Mouse (Mus musculus) intestine, postnatal 0 days (tissue): ENCODE data around the gene Dab1. TPM values are rescaled to one million over a fixed set of nuclear protein-coding genes. Genes with fewer than 3 reads are reported as not detected.

ENCODE experiments used
- ATAC-seq: fragments of 200-750 bp; cut with Nextera tagmentation; 2 replicates; pipeline ENCODE4 v1.8.0; 2017; ENCODE audit warnings: mild to moderate bottlenecking, moderate TSS enrichment, moderate library complexity
- H3K27ac ChIP-seq: fragments of 300-500 bp; sonication (generic); 2 replicates; pipeline ENCODE4 v1.5.1; 2014; ENCODE audit warnings: mild to moderate bottlenecking, low read depth, low read length, moderate library complexity
- H3K27me3 ChIP-seq: fragments of 300-500 bp; sonication (generic); replicated peaks from 2 replicates; pipeline ENCODE4 v1.6.1; 2014; ENCODE audit warnings: low read length, mixed read lengths; ENCODE audit not compliant: control insufficient read depth, insufficient read depth
- H3K36me3 ChIP-seq: fragments of 300-500 bp; sonication (generic); 2 replicates; pipeline ENCODE4 v1.6.1; 2014; ENCODE audit warnings: mild to moderate bottlenecking, moderate library complexity; ENCODE audit not compliant: control insufficient read depth, insufficient read depth
- H3K4me1 ChIP-seq: fragments of 300-500 bp; sonication (generic); replicated peaks from 2 replicates; pipeline ENCODE4 v1.6.1; 2014; ENCODE audit warnings: antibody characterized with exemption, low read length, mixed read lengths; ENCODE audit not compliant: control insufficient read depth, insufficient read depth
- H3K4me2 ChIP-seq: fragments of 300-500 bp; sonication (generic); replicated peaks from 2 replicates; pipeline ENCODE4 v1.6.1; 2014; ENCODE audit warnings: low read depth, mild to moderate bottlenecking, moderate library complexity
- H3K4me3 ChIP-seq: fragments of 300-500 bp; sonication (generic); 2 replicates; pipeline ENCODE4 v1.5.1; 2014; ENCODE audit warnings: low read depth, low read length
- H3K9ac ChIP-seq: fragments of 300-500 bp; sonication (generic); 2 replicates; pipeline ENCODE4 v1.6.1; 2014; ENCODE audit warnings: mild to moderate bottlenecking, low read depth, low read length
- H3K9me3 ChIP-seq: fragments of 300-500 bp; sonication (generic); 2 replicates; pipeline ENCODE4 v1.6.1; 2016; ENCODE audit warnings: mixed run types; ENCODE audit not compliant: control insufficient read depth
- CTCF ChIP-seq: sonication (generic); IDR thresholded peaks from 2 replicates; pipeline ENCODE4 v1.5.1; 2016; ENCODE audit warnings: low read depth, mild to moderate bottlenecking, control low read depth, antibody characterized with exemption, moderate library complexity
- WGBS: fragments of 180-500 bp; shearing (Covaris S2); extraction: QIAGEN DNeasy Blood & Tissue Kit; methylation state at CpG from one replicate; pipeline ENCODE4 v1.1.7; 2014; 5-methylcytosine and 5-hydroxymethylcytosine counted together
- polyA plus RNA-seq: library from polyadenylated mRNA; unstranded; fragments of >200 nt; fragmentation: Nextera tagmentation; extraction: Ambion mirVana; gene quantifications from 2 replicates; pipeline ENCODE4 v1.2.1, GENCODE M21; 2015

Dab1 gene
- polyA plus RNA-seq, 1 experiment from 2014 or later = 61.3 TPM

GRCm38 (mm10) chr4:104062356-104062755 is 443.2 kb downstream of the Dab1 start:
- Histone ChIP-seq H3K4me1 (no peaks in the 10 kb centered on the region), H3K4me3 (no peak overlapping the region), H3K4me2 (no peak overlapping the region), H3K27me3 (no peaks in the 10 kb centered on the region), H3K27ac (no peak overlapping the region), H3K36me3 (no peaks in the 10 kb centered on the region), H3K9ac (no peak overlapping the region), H3K9me3 (no peaks in the 10 kb centered on the region)
- ATAC-seq = no peak
- no peak for TF ChIP-seq CTCF
- WGBS = 96% methylated on average over 4 of the region's 4 CpGs

GRCm38 (mm10) chr4:104066901-104067300 is 447.7 kb downstream of the Dab1 start:
- Histone ChIP-seq H3K36me3 (no peaks in the 10 kb centered on the region), H3K27me3 (no peaks in the 10 kb centered on the region), H3K9ac (no peak overlapping the region), H3K27ac (no peak overlapping the region), H3K4me1 (no peaks in the 10 kb centered on the region), H3K9me3 (no peaks in the 10 kb centered on the region), H3K4me2 (no peak overlapping the region), H3K4me3 (no peak overlapping the region)
- no peak for ATAC-seq
- no peak for TF ChIP-seq CTCF
- WGBS = 87% methylated on average over 5 of the region's 5 CpGs

GRCm38 (mm10) chr4:104067748-104068147 is 448.6 kb downstream of the Dab1 start:
- H3K4me3 ChIP-seq = no peak overlapping the region
- H3K4me1 ChIP-seq = no peaks in the 10 kb centered on the region
- no peak overlapping the region for H3K27ac ChIP-seq
- H3K4me2 ChIP-seq = no peak overlapping the region
- no peaks in the 10 kb centered on the region for H3K9me3 ChIP-seq
- no peak for ATAC-seq
- H3K36me3 ChIP-seq = no peaks in the 10 kb centered on the region
- WGBS = 54% methylated on average over 3 of the region's 3 CpGs
- TF ChIP-seq CTCF = no peak
- H3K27me3 ChIP-seq = no peaks in the 10 kb centered on the region
- no peak overlapping the region for H3K9ac ChIP-seq

GRCm38 (mm10) chr4:104071296-104071695 is 452.1 kb downstream of the Dab1 start:
- H3K4me1 ChIP-seq = no peaks in the 10 kb centered on the region
- no peak overlapping the region for H3K27ac ChIP-seq
- no peaks in the 10 kb centered on the region for H3K27me3 ChIP-seq
- H3K9ac ChIP-seq = no peak overlapping the region
- no peaks in the 10 kb centered on the region for H3K9me3 ChIP-seq
- no peak for ATAC-seq
- H3K4me3 ChIP-seq = no peak overlapping the region
- H3K4me2 ChIP-seq = no peak overlapping the region
- WGBS = 59% methylated on average over 10 of the region's 10 CpGs
- H3K36me3 ChIP-seq = no peaks in the 10 kb centered on the region
- TF ChIP-seq CTCF = no peak

GRCm38 (mm10) chr4:104073920-104074459 is 454.8 kb downstream of the Dab1 start:
- TF ChIP-seq CTCF = no peak
- WGBS = 76% methylated on average over 7 of the region's 7 CpGs
- H3K36me3 ChIP-seq = no peaks in the 10 kb centered on the region
- no peaks in the 10 kb centered on the region for H3K27me3 ChIP-seq
- H3K9me3 ChIP-seq = no peaks in the 10 kb centered on the region
- H3K27ac ChIP-seq = no peak overlapping the region
- H3K9ac ChIP-seq = no peak overlapping the region
- no peak overlapping the region for H3K4me3 ChIP-seq
- no peak for ATAC-seq
- no peaks in the 10 kb centered on the region for H3K4me1 ChIP-seq
- no peak overlapping the region for H3K4me2 ChIP-seq

GRCm38 (mm10) chr4:104077771-104078170 is 458.6 kb downstream of the Dab1 start:
- Histone ChIP-seq H3K27ac (no peak overlapping the region), H3K4me3 (no peak overlapping the region), H3K4me2 (no peak overlapping the region), H3K9ac (no peak overlapping the region), H3K36me3 (no peaks in the 10 kb centered on the region), H3K4me1 (no peaks in the 10 kb centered on the region), H3K27me3 (no peaks in the 10 kb centered on the region), H3K9me3 (no peaks in the 10 kb centered on the region)
- no peak for ATAC-seq
- no peak for TF ChIP-seq CTCF
- 88% methylated on average over 1 of the region's 1 CpGs for WGBS

GRCm38 (mm10) chr4:104106299-104106698 is 487.1 kb downstream of the Dab1 start:
- no peak overlapping the region for H3K27ac ChIP-seq
- no peak overlapping the region for H3K9ac ChIP-seq
- no peaks in the 10 kb centered on the region for H3K36me3 ChIP-seq
- H3K9me3 ChIP-seq = no peaks in the 10 kb centered on the region
- 25% methylated on average over 6 of the region's 6 CpGs for WGBS
- H3K4me3 ChIP-seq = no peak overlapping the region
- H3K27me3 ChIP-seq = no peaks in the 10 kb centered on the region
- no peak overlapping the region for H3K4me2 ChIP-seq
- no peak for TF ChIP-seq CTCF
- no peak for ATAC-seq
- H3K4me1 ChIP-seq = no peaks in the 10 kb centered on the region
